Mouse (Mus musculus): ENCODE data around the gene Borcs5. TPM values are rescaled to one million over a fixed set of nuclear protein-coding genes. Genes with fewer than 3 reads are reported as not detected.

Gene Borcs5
- polyA plus RNA-seq, 1 experiment from 2014 or later, result 17.7 TPM

DNA sequence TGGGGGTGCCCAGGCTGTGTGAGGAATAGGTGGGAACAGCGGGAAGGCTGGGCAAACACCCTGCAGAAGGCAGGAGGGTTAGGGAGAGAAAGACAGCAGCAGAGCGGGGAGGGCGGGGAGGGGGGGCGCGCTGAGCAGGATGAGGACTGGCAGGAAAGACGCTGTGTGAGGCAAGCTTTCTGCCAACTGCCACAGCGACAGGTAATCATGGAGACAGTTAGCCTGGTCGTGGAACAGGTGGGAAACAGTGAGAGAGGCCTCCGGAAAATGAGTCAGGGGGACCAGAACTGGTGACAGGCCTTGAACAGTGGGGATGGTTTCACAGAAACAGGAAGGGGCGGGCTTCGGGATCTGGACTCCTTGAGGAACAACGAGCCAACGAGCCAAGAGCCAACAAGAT is 27.4 kb upstream of the Borcs5 start:
- 76% methylated on average over 13 of the region's 13 CpGs for WGBS
- H3K9me3 ChIP-seq, result no peaks in the 10 kb centered on the region
- H3K36me3 ChIP-seq (replicated peaks), result no peaks in the 10 kb centered on the region
- H3K4me1 ChIP-seq, result peaks cover 16% of the 10 kb centered on the region
- no peak overlapping the region for H3K4me3 ChIP-seq
- H3K27me3 ChIP-seq (replicated peaks; ENCODE audit: low read depth, poor library complexity, severe bottlenecking), result no peaks in the 10 kb centered on the region
- H3K27ac ChIP-seq (replicated peaks), result no peak overlapping the region
- DNase-seq (ENCODE audit: low spot score), result no peak

GRCm38 (mm10) chr6:134614322-134614721 is 25.0 kb upstream of the Borcs5 start:
- WGBS, result 81% methylated on average over 4 of the region's 4 CpGs

DNA sequence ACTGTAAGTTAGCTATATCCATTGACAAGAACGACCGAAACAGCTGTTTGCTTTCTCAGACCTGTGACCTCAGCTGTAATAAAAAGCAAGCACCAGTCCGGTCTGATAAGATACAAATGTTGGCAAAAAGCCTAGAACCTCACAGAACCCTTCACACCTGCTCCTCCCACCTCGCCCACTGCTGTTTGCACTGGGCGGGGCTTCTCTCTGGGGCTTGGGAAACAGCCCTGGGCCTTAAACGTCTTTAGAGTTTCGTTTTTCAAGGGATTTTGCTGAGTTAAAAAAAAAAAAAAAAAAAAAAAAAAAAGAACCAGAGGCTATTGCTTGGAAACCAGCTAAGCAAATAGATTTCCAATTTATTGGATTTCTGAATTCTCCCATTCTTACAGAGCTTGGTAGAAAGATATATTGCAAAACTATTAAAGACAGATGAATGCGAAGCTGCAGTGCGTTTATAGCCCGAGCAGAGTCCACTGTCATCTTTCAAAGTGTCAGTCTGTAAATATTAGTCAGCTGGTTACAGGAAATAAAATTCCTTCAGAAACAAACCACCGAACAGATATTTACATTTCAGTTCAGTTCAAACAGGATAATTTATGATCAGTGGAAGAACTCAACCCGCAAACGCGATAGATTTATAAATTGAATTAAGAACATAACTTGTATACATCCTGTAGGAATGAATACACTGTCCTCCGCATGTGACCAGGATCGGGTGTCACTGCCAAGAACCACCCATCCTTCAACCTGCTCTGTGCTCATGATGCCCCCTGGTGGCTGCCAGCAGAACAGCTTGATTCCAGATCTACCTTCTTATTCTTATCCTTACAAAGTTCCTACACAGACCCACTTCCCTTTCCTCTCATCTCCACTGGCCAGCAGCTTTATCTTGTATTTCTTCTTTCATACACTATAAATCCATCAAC is 24.3 kb upstream of the Borcs5 start:
- no peak overlapping the region for H3K4me3 ChIP-seq
- H3K4me1 ChIP-seq, result peaks cover 12% of the 10 kb centered on the region; the same call in 1 of the 2 replicates
- peak; percentile 86 for DNase-seq (ENCODE audit: low spot score)
- H3K9me3 ChIP-seq, result no peaks in the 10 kb centered on the region
- H3K36me3 ChIP-seq (replicated peaks), result no peaks in the 10 kb centered on the region
- 26% methylated on average over 16 of the region's 16 CpGs for WGBS
- H3K27me3 ChIP-seq (replicated peaks; ENCODE audit: low read depth, poor library complexity, severe bottlenecking), result no peaks in the 10 kb centered on the region
- H3K27ac ChIP-seq (replicated peaks), result no peak overlapping the region

More at GRCm38 (mm10) chr6:134614322-134614721, 25.0 kb upstream of the Borcs5 start:
- H3K27me3 ChIP-seq (replicated peaks; ENCODE audit: low read depth, poor library complexity, severe bottlenecking), result no peaks in the 10 kb centered on the region
- H3K9me3 ChIP-seq, result no peaks in the 10 kb centered on the region
- DNase-seq (ENCODE audit: low spot score), result no peak
- H3K36me3 ChIP-seq (replicated peaks), result no peaks in the 10 kb centered on the region
- H3K27ac ChIP-seq (replicated peaks), result no peak overlapping the region
- H3K4me1 ChIP-seq, result peaks cover 12% of the 10 kb centered on the region; the same call in 1 of the 2 replicates
- no peak overlapping the region for H3K4me3 ChIP-seq

GRCm38 (mm10) chr6:134617589-134617988 is 21.7 kb upstream of the Borcs5 start:
- WGBS, result 58% methylated on average over 3 of the region's 3 CpGs

GRCm38 (mm10) chr6:134620129-134620528 is 19.2 kb upstream of the Borcs5 start:
- H3K4me1 ChIP-seq, result 0 out of 2 replicates have a peak, but pooled peaks cover under 1% of the 10 kb centered on the region
- no peak overlapping the region for H3K4me3 ChIP-seq
- H3K36me3 ChIP-seq (replicated peaks), result no peaks in the 10 kb centered on the region
- WGBS, result 73% methylated on average over 3 of the region's 3 CpGs
- H3K27ac ChIP-seq (replicated peaks), result no peak overlapping the region
- H3K9me3 ChIP-seq, result no peaks in the 10 kb centered on the region
- no peak for DNase-seq (ENCODE audit: low spot score)
- no peaks in the 10 kb centered on the region for H3K27me3 ChIP-seq (replicated peaks; ENCODE audit: low read depth, poor library complexity, severe bottlenecking)

More at GRCm38 (mm10) chr6:134617589-134617988, 21.7 kb upstream of the Borcs5 start:
- no peak for DNase-seq (ENCODE audit: low spot score)
- Histone ChIP-seq H3K9me3 (no peaks in the 10 kb centered on the region), H3K27me3 (replicated peaks; ENCODE audit: low read depth, poor library complexity, severe bottlenecking) (no peaks in the 10 kb centered on the region), H3K4me3 (no peak overlapping the region), H3K27ac (replicated peaks) (no peak overlapping the region), H3K4me1 (0 out of 2 replicates have a peak, but pooled peaks cover 3% of the 10 kb centered on the region), H3K36me3 (replicated peaks) (no peaks in the 10 kb centered on the region)

- H3K9me3 ChIP-seq, result no peaks in the 10 kb centered on the region
- WGBS, result 69% methylated on average over 6 of the region's 6 CpGs
- H3K27me3 ChIP-seq (replicated peaks; ENCODE audit: low read depth, poor library complexity, severe bottlenecking), result no peaks in the 10 kb centered on the region
- DNase-seq (ENCODE audit: low spot score), result peak; percentile 38
- no peak overlapping the region for H3K27ac ChIP-seq (replicated peaks)
- no peaks in the 10 kb centered on the region for H3K4me1 ChIP-seq
- no peak overlapping the region for H3K4me3 ChIP-seq
- no peaks in the 10 kb centered on the region for H3K36me3 ChIP-seq (replicated peaks)
Measured at GRCm38 (mm10) chr6:134620846-134621551, 18.3 kb upstream of the Borcs5 start.

- no peaks in the 10 kb centered on the region for H3K36me3 ChIP-seq (replicated peaks)
- H3K4me1 ChIP-seq, result no peaks in the 10 kb centered on the region
- H3K27ac ChIP-seq (replicated peaks), result no peak overlapping the region
- no peaks in the 10 kb centered on the region for H3K9me3 ChIP-seq
- 78% methylated on average over 14 of the region's 14 CpGs for WGBS
- no peak for DNase-seq (ENCODE audit: low spot score)
- no peaks in the 10 kb centered on the region for H3K27me3 ChIP-seq (replicated peaks; ENCODE audit: low read depth, poor library complexity, severe bottlenecking)
- no peak overlapping the region for H3K4me3 ChIP-seq
Measured at GRCm38 (mm10) chr6:134621552-134621949, 17.8 kb upstream of the Borcs5 start.

DNA sequence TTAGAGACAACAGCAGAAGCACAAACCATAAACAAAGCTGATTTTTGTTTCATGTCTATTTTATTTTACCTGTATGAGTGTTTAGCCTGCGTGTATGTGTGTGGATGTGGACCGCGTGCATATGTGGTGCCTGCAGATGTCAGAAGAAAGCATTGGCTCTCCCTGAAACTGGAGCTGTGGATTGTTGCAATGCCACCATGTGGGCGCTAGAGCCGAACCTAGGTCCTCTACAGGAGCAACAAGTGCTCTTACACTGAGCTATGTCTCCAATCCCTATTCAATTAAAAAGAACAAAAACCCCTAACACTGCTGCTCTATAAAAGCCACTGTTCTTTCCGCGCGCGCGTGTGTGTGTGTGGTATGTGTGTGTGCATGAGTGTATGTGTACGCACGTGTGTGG is 13.9 kb upstream of the Borcs5 start:
- Histone ChIP-seq H3K27ac (replicated peaks) (no peak overlapping the region), H3K27me3 (replicated peaks; ENCODE audit: low read depth, poor library complexity, severe bottlenecking) (peaks cover 10% of the 10 kb centered on the region), H3K9me3 (no peaks in the 10 kb centered on the region), H3K4me3 (no peak overlapping the region), H3K36me3 (replicated peaks) (no peaks in the 10 kb centered on the region), H3K4me1 (no peaks in the 10 kb centered on the region)
- WGBS, result 60% methylated on average over 12 of the region's 12 CpGs
- DNase-seq (ENCODE audit: low spot score), result no peak

GRCm38 (mm10) chr6:134626564-134626963 is 12.7 kb upstream of the Borcs5 start:
- H3K27me3 ChIP-seq (replicated peaks; ENCODE audit: low read depth, poor library complexity, severe bottlenecking), result peaks cover 21% of the 10 kb centered on the region
- WGBS, result 88% methylated on average over 1 of the region's 1 CpGs
- H3K4me1 ChIP-seq, result no peaks in the 10 kb centered on the region; the same call in 1 of the 2 replicates
- no peak for DNase-seq (ENCODE audit: low spot score)
- H3K9me3 ChIP-seq, result no peaks in the 10 kb centered on the region
- H3K36me3 ChIP-seq (replicated peaks), result no peaks in the 10 kb centered on the region
- H3K27ac ChIP-seq (replicated peaks), result no peak overlapping the region
- H3K4me3 ChIP-seq, result no peak overlapping the region

- Histone ChIP-seq H3K27ac (replicated peaks) (no peak overlapping the region), H3K9me3 (no peaks in the 10 kb centered on the region), H3K27me3 (replicated peaks; ENCODE audit: low read depth, poor library complexity, severe bottlenecking) (peaks cover 50% of the 10 kb centered on the region), H3K4me3 (no peak overlapping the region), H3K36me3 (replicated peaks) (no peaks in the 10 kb centered on the region), H3K4me1 (peaks cover 12% of the 10 kb centered on the region)
- 72% methylated on average over 9 of the region's 9 CpGs for WGBS
- no peak for DNase-seq (ENCODE audit: low spot score)
Measured at GRCm38 (mm10) chr6:134630447-134630846, 8.9 kb upstream of the Borcs5 start.

- peak; percentile 56 for DNase-seq (ENCODE audit: low spot score)
- no peaks in the 10 kb centered on the region for H3K9me3 ChIP-seq
- peaks cover 50% of the 10 kb centered on the region for H3K27me3 ChIP-seq (replicated peaks; ENCODE audit: low read depth, poor library complexity, severe bottlenecking)
- H3K36me3 ChIP-seq (replicated peaks), result no peaks in the 10 kb centered on the region
- WGBS, result under 1% methylated on average over 46 of the region's 46 CpGs
- H3K27ac ChIP-seq (replicated peaks), result peak within 1 kb of the TSS; percentile 66; the same call in 1 of the 2 replicates
- H3K4me3 ChIP-seq, result peak within 1 kb of the TSS; percentile 67
- H3K4me1 ChIP-seq, result peaks cover 12% of the 10 kb centered on the region
Measured at GRCm38 (mm10) chr6:134631947-134632687, 7.2 kb upstream of the Borcs5 start, which contains the start of gene Mansc1. TSS of gene Mansc1 (minus strand) at chr6:134632488.

GRCm38 (mm10) chr6:134632756-134633155 is 6.6 kb upstream of the Borcs5 start:
- Histone ChIP-seq H3K4me3 (peak overlapping the region; percentile 67), H3K9me3 (no peaks in the 10 kb centered on the region), H3K27me3 (replicated peaks; ENCODE audit: low read depth, poor library complexity, severe bottlenecking) (peaks cover 50% of the 10 kb centered on the region), H3K27ac (replicated peaks) (no peak overlapping the region), H3K4me1 (peaks cover 12% of the 10 kb centered on the region), H3K36me3 (replicated peaks) (no peaks in the 10 kb centered on the region)
- WGBS, result 45% methylated on average over 5 of the region's 5 CpGs
- DNase-seq (ENCODE audit: low spot score), result no peak
